Mouse (Mus musculus) embryonic facial prominence, embryonic 11.5 days (tissue): ENCODE measurements at regions not wholly inside any gene's neighbourhood (a gene's known extent, or its start where the extent isn't known, plus 50 kb on each side); places are given as distances from the start of the nearest gene placed in this dataset.
A peak's percentile ranks its signal among the peaks of the same experiment; 100 is the strongest.

ENCODE experiments used
- ATAC-seq: fragments of 200-750 bp; cut with Nextera tagmentation; replicated peaks from 2 replicates; pipeline ENCODE4 v1.8.0; 2017; ENCODE audit warnings: low read depth; ENCODE audit not compliant: insufficient number of reproducible peaks, low FRiP score, low TSS enrichment
- DNase-seq: peaks from one replicate; pipeline ENCODE4 v3.0.0-alpha.2; 2015; ENCODE audit warnings: low spot score
- H3K27ac ChIP-seq: fragments of 300-500 bp; sonication (generic); replicated peaks from 2 replicates; pipeline ENCODE4 v1.5.1; 2014; ENCODE audit warnings: mild to moderate bottlenecking, low read depth, low read length, control low read depth
- H3K27me3 ChIP-seq: fragments of 300-500 bp; sonication (generic); 2 replicates; pipeline ENCODE4 v1.6.1; 2014; ENCODE audit warnings: mild to moderate bottlenecking, low read length, moderate library complexity, mixed read lengths; ENCODE audit not compliant: control insufficient read depth, insufficient read depth
- H3K36me3 ChIP-seq: fragments of 300-500 bp; sonication (generic); replicated peaks from 2 replicates; pipeline ENCODE4 v1.6.1; 2014; ENCODE audit warnings: low read depth, mild to moderate bottlenecking, low read length, moderate library complexity, mixed read lengths; ENCODE audit not compliant: control insufficient read depth, insufficient read depth
- H3K4me1 ChIP-seq: fragments of 300-500 bp; sonication (generic); 2 replicates; pipeline ENCODE4 v1.6.1; 2014; ENCODE audit warnings: low read length, mixed read lengths; ENCODE audit not compliant: control insufficient read depth, insufficient read depth
- H3K4me2 ChIP-seq: fragments of 300-500 bp; sonication (generic); 2 replicates; pipeline ENCODE4 v1.6.1; 2014; ENCODE audit warnings: low read depth, mild to moderate bottlenecking, control low read depth, low read length, moderate library complexity
- H3K4me3 ChIP-seq: fragments of 300-500 bp; sonication (generic); 2 replicates; pipeline ENCODE4 v1.5.1; 2014; ENCODE audit warnings: low read depth, low read length, control low read depth
- H3K9ac ChIP-seq: fragments of 300-500 bp; sonication (generic); replicated peaks from 2 replicates; pipeline ENCODE4 v1.6.1; 2014; ENCODE audit warnings: mild to moderate bottlenecking, control low read depth, low read length
- H3K9me3 ChIP-seq: fragments of 300-500 bp; sonication (generic); replicated peaks from 2 replicates; pipeline ENCODE4 v1.6.1; 2016; ENCODE audit warnings: mild to moderate bottlenecking, low read length, inconsistent platforms, mixed read lengths; ENCODE audit not compliant: control insufficient read depth
- WGBS: fragments of 180-500 bp; shearing (Covaris S2); extraction: QIAGEN DNeasy Blood & Tissue Kit; methylation state at CpG from one replicate; pipeline ENCODE4 v1.1.7; 2014; 5-methylcytosine and 5-hydroxymethylcytosine counted together

DNA sequence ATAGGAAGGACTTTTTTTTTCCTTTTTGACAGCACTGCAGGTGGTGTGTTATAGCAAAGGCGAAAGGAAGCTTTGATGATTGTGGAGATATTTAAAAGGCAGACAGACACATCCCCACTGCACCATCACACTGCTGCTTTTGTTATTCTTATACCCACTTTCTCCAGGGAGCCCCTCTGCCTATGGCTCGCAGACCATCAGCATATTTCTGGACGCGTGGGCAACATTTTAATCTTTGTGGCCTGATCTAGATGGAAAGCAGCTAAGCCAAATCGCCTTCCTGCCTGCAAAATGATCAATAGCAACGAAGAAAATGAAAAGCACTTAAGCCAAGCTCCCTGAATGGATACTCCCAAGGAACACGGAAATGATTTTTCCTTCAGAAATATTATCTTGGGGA lies 1054.0 kb downstream of the Synb start:
- no peak overlapping the region for H3K4me2 ChIP-seq
- H3K36me3 ChIP-seq, result no peaks in the 10 kb centered on the region
- no peaks in the 10 kb centered on the region for H3K27me3 ChIP-seq
- ATAC-seq (no peak), DNase-seq (no peak)
- H3K4me1 ChIP-seq, result no peaks in the 10 kb centered on the region
- H3K4me3 ChIP-seq, result no peak overlapping the region
- H3K9ac ChIP-seq, result no peak overlapping the region
- 80% methylated on average over 7 of the region's 7 CpGs for WGBS
- H3K9me3 ChIP-seq, result no peaks in the 10 kb centered on the region
- H3K27ac ChIP-seq, result no peak overlapping the region

GRCm38 (mm10) chr14:68224152-68224551 lies 1069.9 kb downstream of the Synb start:
- no peaks in the 10 kb centered on the region for H3K4me1 ChIP-seq
- no peaks in the 10 kb centered on the region for H3K9me3 ChIP-seq
- H3K4me3 ChIP-seq, result no peak overlapping the region
- H3K4me2 ChIP-seq, result no peak overlapping the region
- 67% methylated on average over 3 of the region's 3 CpGs for WGBS
- no peak overlapping the region for H3K27ac ChIP-seq
- no peaks in the 10 kb centered on the region for H3K27me3 ChIP-seq
- no peak overlapping the region for H3K9ac ChIP-seq
- no peak for ATAC-seq
- H3K36me3 ChIP-seq, result no peaks in the 10 kb centered on the region
- no peak for DNase-seq

GRCm38 (mm10) chr14:68219025-68219595 lies 1075.0 kb downstream of the Synb start:
- Histone ChIP-seq H3K27ac (no peak overlapping the region), H3K9me3 (no peaks in the 10 kb centered on the region), H3K4me1 (no peaks in the 10 kb centered on the region), H3K36me3 (no peaks in the 10 kb centered on the region), H3K27me3 (no peaks in the 10 kb centered on the region), H3K4me2 (no peak overlapping the region), H3K9ac (no peak overlapping the region), H3K4me3 (no peak overlapping the region)
- DNase-seq, result no peak
- no peak for ATAC-seq
- 74% methylated on average over 9 of the region's 9 CpGs for WGBS

DNA sequence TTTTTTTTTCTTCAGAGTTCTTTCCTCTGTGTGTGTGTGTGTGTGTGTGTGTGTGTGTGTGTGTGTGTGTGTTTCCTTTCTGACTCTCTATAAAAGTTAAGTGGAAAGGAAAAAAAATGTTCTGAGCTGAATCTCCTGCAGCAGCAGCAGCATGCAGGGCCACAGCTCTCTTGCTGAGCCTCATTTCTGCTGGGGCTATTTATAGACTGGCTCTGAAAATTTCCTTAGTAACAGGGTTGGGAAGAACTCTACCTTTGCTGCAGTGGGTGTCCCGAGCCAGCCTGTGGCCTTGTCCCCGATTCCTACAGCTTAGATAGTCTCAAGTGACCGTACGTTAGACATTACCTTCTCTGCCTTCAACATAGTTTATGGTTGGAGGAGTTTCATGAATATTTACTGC lies 1075.6 kb downstream of the Synb start:
- ATAC-seq (no peak), DNase-seq (no peak)
- H3K9ac ChIP-seq, result no peak overlapping the region
- H3K36me3 ChIP-seq, result no peaks in the 10 kb centered on the region
- no peak overlapping the region for H3K4me3 ChIP-seq
- no peaks in the 10 kb centered on the region for H3K4me1 ChIP-seq
- H3K9me3 ChIP-seq, result no peaks in the 10 kb centered on the region
- no peak overlapping the region for H3K4me2 ChIP-seq
- WGBS, result 72% methylated on average over 4 of the region's 4 CpGs
- H3K27me3 ChIP-seq, result no peaks in the 10 kb centered on the region
- H3K27ac ChIP-seq, result no peak overlapping the region

DNA sequence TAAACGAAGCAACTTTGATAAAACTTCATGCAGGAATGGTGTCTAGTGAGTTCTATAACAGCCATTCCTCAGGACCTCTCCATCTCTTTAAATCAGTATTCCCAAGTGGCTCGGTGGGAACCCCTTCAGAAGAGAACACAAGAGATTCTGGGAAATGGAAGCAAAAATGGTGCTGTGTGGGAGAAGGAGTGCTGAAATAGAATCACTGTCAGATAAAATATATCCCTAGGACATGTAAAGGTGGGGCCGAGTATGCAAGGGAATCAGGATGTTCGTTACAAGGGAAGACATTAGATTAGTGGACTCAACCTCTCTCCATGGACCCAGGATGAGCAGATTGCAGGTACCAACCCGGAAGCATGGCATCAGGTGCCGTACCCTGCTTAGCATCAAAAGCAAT lies 1076.1 kb downstream of the Synb start:
- 80% methylated on average over 6 of the region's 6 CpGs for WGBS
- H3K27me3 ChIP-seq, result no peaks in the 10 kb centered on the region
- H3K4me2 ChIP-seq, result no peak overlapping the region
- H3K4me1 ChIP-seq, result no peaks in the 10 kb centered on the region
- H3K27ac ChIP-seq, result no peak overlapping the region
- ATAC-seq, result no peak
- H3K36me3 ChIP-seq, result no peaks in the 10 kb centered on the region
- no peaks in the 10 kb centered on the region for H3K9me3 ChIP-seq
- DNase-seq, result no peak
- H3K9ac ChIP-seq, result no peak overlapping the region
- no peak overlapping the region for H3K4me3 ChIP-seq

GRCm38 (mm10) chr14:68213879-68214278 lies 1080.2 kb downstream of the Synb start:
- Histone ChIP-seq H3K36me3 (no peaks in the 10 kb centered on the region), H3K4me2 (no peak overlapping the region), H3K9me3 (no peaks in the 10 kb centered on the region), H3K4me1 (no peaks in the 10 kb centered on the region), H3K9ac (no peak overlapping the region), H3K4me3 (no peak overlapping the region), H3K27ac (no peak overlapping the region), H3K27me3 (no peaks in the 10 kb centered on the region)
- WGBS, result 91% methylated on average over 5 of the region's 5 CpGs
- ATAC-seq (no peak), DNase-seq (no peak)

DNA sequence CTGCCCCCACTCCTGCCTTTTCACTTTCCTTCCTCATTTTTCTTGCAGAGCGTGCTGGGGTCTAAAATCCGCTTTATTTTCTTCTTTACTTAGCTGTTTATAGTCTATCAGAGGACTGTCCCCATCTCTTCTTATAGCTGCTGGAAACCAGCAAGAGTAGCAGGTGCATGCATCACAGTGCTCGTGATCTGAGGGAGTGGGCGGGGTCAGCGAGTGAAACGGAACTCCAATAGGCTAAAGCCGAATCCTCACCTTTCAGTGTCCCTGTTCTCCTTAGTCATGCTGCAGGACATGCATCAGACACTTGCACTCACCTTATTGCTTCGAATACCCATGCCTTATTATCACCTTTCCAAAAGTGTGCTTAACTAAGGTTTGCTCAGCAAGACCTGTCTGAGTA lies 1095.3 kb downstream of the Synb start:
- Histone ChIP-seq H3K9me3 (no peaks in the 10 kb centered on the region), H3K9ac (no peak overlapping the region), H3K4me3 (no peak overlapping the region), H3K4me2 (no peak overlapping the region), H3K27me3 (no peaks in the 10 kb centered on the region), H3K27ac (no peak overlapping the region), H3K36me3 (no peaks in the 10 kb centered on the region), H3K4me1 (no peaks in the 10 kb centered on the region)
- 7% methylated on average over 8 of the region's 8 CpGs for WGBS
- ATAC-seq, result peak; percentile 24; the same call in 1 of the 2 replicates
- DNase-seq, result peak; percentile 12

- Histone ChIP-seq H3K4me1 (no peaks in the 10 kb centered on the region), H3K9me3 (no peaks in the 10 kb centered on the region), H3K36me3 (no peaks in the 10 kb centered on the region), H3K4me2 (no peak overlapping the region; the same call in 1 of the 2 replicates), H3K27ac (no peak overlapping the region), H3K27me3 (no peaks in the 10 kb centered on the region), H3K9ac (no peak overlapping the region), H3K4me3 (no peak overlapping the region)
- 18% methylated on average over 13 of the region's 13 CpGs for WGBS
- DNase-seq (peak; percentile 61), ATAC-seq (peak; percentile 77; the same call in 1 of the 2 replicates)
Measured at GRCm38 (mm10) chr14:68197470-68197800, 1096.7 kb downstream of the Synb start.
